Mouse (Mus musculus) central nervous system, embryonic 14 days (tissue): ENCODE measurements around the gene Vmn1r52. TPM values are rescaled to one million over a fixed set of nuclear protein-coding genes. Genes with fewer than 3 reads are reported as not detected.

Source experiments
- polyA plus RNA-seq: library from polyadenylated mRNA; depleted of rRNA; stranded (reverse); fragments of >200 nt; gene quantifications from 2 replicates; pipeline ENCODE4 v1.2.3, GENCODE M21; 2012; rRNA removed

Gene Vmn1r52
- polyA plus RNA-seq, result not detected in 2 replicates

GRCm38 (mm10) chr6:90174508-90174907, at the start of gene Vmn1r52:
TSS of gene Vmn1r52 (plus strand) at chr6:90174808.

GRCm38 (mm10) chr6:90202493-90202892, 27.9 kb downstream of the Vmn1r52 start, which contains the start of gene V1ra8:
TSS of gene V1ra8 (plus strand) at chr6:90202793.

GRCm38 (mm10) chr6:90224338-90224737, 49.7 kb downstream of the Vmn1r52 start, which contains the start of gene Vmn1r53:
TSS of gene Vmn1r53 (minus strand) at chr6:90224438.

Other genes starting within 250 kb of the Vmn1r52 start
- gene Vmn1r45, start 234.2 kb upstream of the Vmn1r52 start, polyA plus RNA-seq, result not detected in 2 replicates
- gene Vmn1r46, start 205.5 kb upstream of the Vmn1r52 start, polyA plus RNA-seq, result not detected in 2 replicates
- not detected in 2 replicates for gene Vmn1r47, start 158.7 kb upstream of the Vmn1r52 start, polyA plus RNA-seq
- gene Vmn1r48, start 138.0 kb upstream of the Vmn1r52 start, polyA plus RNA-seq, result not detected in 2 replicates
- not detected in 2 replicates for gene Vmn1r49, start 96.3 kb upstream of the Vmn1r52 start, polyA plus RNA-seq
- gene Vmn1r50, start 73.4 kb upstream of the Vmn1r52 start, polyA plus RNA-seq, result not detected in 2 replicates
- gene Vmn1r51, start 52.2 kb upstream of the Vmn1r52 start, polyA plus RNA-seq, result not detected in 2 replicates
- not detected in 2 replicates for gene V1ra8, start 28.0 kb downstream of the Vmn1r52 start, polyA plus RNA-seq
- gene Vmn1r53, start 49.6 kb downstream of the Vmn1r52 start, polyA plus RNA-seq, result not detected in 2 replicates
- gene Vmn1r54, start 71.5 kb downstream of the Vmn1r52 start, polyA plus RNA-seq, result not detected in 2 replicates
- gene BC048671, start 126.4 kb downstream of the Vmn1r52 start, polyA plus RNA-seq, result not detected in 2 replicates
- gene Chst13, start 150.4 kb downstream of the Vmn1r52 start, polyA plus RNA-seq, result 0.16 and 0.39 TPM in 2 replicates
- gene Uroc1, start 158.5 kb downstream of the Vmn1r52 start, polyA plus RNA-seq, result not detected in 2 replicates
- gene Zxdc, start 194.7 kb downstream of the Vmn1r52 start, polyA plus RNA-seq, result 16.9 and 17.0 TPM in 2 replicates